Mouse (Mus musculus) limb, embryonic 13.5 days (tissue): ENCODE results near the gene Olfr117. TPM values are rescaled to one million over a fixed set of nuclear protein-coding genes. Genes with fewer than 3 reads are reported as not detected.
"Not testable (repeated sequence)": the region's sequence is repeated elsewhere in the genome, so short reads cannot be mapped to it uniquely, and the experiment has no call there.

Experiments
- ATAC-seq: fragments of 200-750 bp; cut with Nextera tagmentation; 2 replicates; pipeline ENCODE4 v1.8.0; 2017; ENCODE audit warnings: low read depth, moderate number of reproducible peaks, moderate TSS enrichment; ENCODE audit not compliant: low FRiP score
- H3K27ac ChIP-seq: fragments of 300-500 bp; sonication (generic); 2 replicates; pipeline ENCODE4 v1.5.1; 2015; ENCODE audit warnings: inconsistent platforms, mild to moderate bottlenecking, moderate library complexity
- H3K27me3 ChIP-seq: fragments of 300-500 bp; sonication (generic); 2 replicates; pipeline ENCODE4 v1.6.1; 2015; ENCODE audit warnings: mild to moderate bottlenecking, inconsistent platforms
- H3K36me3 ChIP-seq: fragments of 300-500 bp; sonication (generic); 2 replicates; pipeline ENCODE4 v1.6.1; 2015; ENCODE audit warnings: inconsistent platforms, mild to moderate bottlenecking, moderate library complexity
- H3K4me1 ChIP-seq: fragments of 300-500 bp; sonication (generic); 2 replicates; pipeline ENCODE4 v1.6.1; 2015; ENCODE audit warnings: inconsistent platforms
- H3K4me2 ChIP-seq: fragments of 300-500 bp; sonication (generic); replicated peaks from 2 replicates; pipeline ENCODE4 v1.6.1; 2015; ENCODE audit warnings: inconsistent platforms, mild to moderate bottlenecking, moderate library complexity
- H3K4me3 ChIP-seq: fragments of 300-500 bp; sonication (generic); 2 replicates; pipeline ENCODE4 v1.5.1; 2015; ENCODE audit warnings: moderate library complexity, mild to moderate bottlenecking, inconsistent platforms
- H3K9ac ChIP-seq: fragments of 300-500 bp; sonication (generic); 2 replicates; pipeline ENCODE4 v1.6.1; 2015; ENCODE audit warnings: mild to moderate bottlenecking, inconsistent platforms
- H3K9me3 ChIP-seq: fragments of 300-500 bp; sonication (generic); 2 replicates; pipeline ENCODE4 v1.6.1; 2016; ENCODE audit warnings: inconsistent platforms
- WGBS: fragments of 180-500 bp; shearing (Covaris S2); methylation state at CpG from one replicate; pipeline ENCODE4 v1.1.7; 2015; 5-methylcytosine and 5-hydroxymethylcytosine counted together
- polyA plus RNA-seq: library from polyadenylated mRNA; unstranded; fragments of >200 nt; fragmentation: Nextera tagmentation; extraction: Ambion mirVana; gene quantifications from 2 replicates; pipeline ENCODE4 v1.2.1, GENCODE M21; 2015

Olfr117 gene
- not detected in 2 replicates for polyA plus RNA-seq

- Histone ChIP-seq H3K4me1 (no peaks in the 10 kb centered on the region), H3K4me3 (no peak within 1 kb of the TSS), H3K4me2 (no peak within 1 kb of the TSS), H3K9ac (no peak within 1 kb of the TSS), H3K36me3 (no peaks in the 10 kb centered on the region), H3K27me3 (no peaks in the 10 kb centered on the region), H3K27ac (no peak within 1 kb of the TSS), H3K9me3 (no peaks in the 10 kb centered on the region)
- 74% methylated on average over 1 of the region's 1 CpGs for WGBS
- ATAC-seq, result no peak
Measured at GRCm38 (mm10) chr17:37663682-37664081, at the start of gene Olfr117. Olfr117 (minus strand) TSS chr17:37663782.

DNA sequence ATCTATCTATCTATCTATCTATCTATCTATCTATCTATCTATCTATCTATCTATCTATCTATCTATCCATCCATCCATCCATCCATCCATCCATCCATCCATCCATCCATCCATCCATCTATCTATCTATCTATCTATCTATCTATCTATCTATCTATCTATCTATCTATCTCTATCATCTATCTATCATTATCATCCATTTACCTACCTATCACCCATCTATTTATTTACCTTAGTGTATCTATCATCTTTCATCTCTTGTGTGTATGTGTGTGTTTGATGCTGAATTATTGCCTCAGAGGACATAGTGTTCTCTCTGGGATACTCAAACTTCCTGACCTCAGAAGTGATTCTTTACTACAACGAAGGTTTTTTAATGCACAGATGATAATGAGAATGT, 32.7 kb upstream of the Olfr117 start, which contains the start of gene Olfr119:
Olfr119 (plus strand) TSS at position 301 of the 400 bp plus-strand sequence.
- WGBS, result 77% methylated on average over 1 of the region's 1 CpGs
- H3K36me3 ChIP-seq, H3K9ac ChIP-seq, H3K27ac ChIP-seq, H3K9me3 ChIP-seq, H3K4me1 ChIP-seq, H3K27me3 ChIP-seq, H3K4me3 ChIP-seq, ATAC-seq, H3K4me2 ChIP-seq: not testable (repeated sequence)

GRCm38 (mm10) chr17:37666688-37667087, 3.1 kb upstream of the Olfr117 start, which contains the start of gene Olfr118:
Olfr118 (plus strand) TSS chr17:37666988.
- ATAC-seq, result no peak
- Histone ChIP-seq H3K4me1 (no peaks in the 10 kb centered on the region), H3K36me3 (no peaks in the 10 kb centered on the region), H3K9me3 (no peaks in the 10 kb centered on the region), H3K27me3 (no peaks in the 10 kb centered on the region), H3K27ac (no peak within 1 kb of the TSS), H3K9ac (no peak within 1 kb of the TSS), H3K4me2 (no peak within 1 kb of the TSS), H3K4me3 (no peak within 1 kb of the TSS)
- 74% methylated on average over 2 of the region's 2 CpGs for WGBS

GRCm38 (mm10) chr17:37627009-37627408, 36.6 kb downstream of the Olfr117 start, which contains the start of the genes Olfr115 and Olfr116:
Olfr115 (minus strand) TSS chr17:37627109.
Olfr116 (minus strand) TSS chr17:37627199.
- Histone ChIP-seq H3K9ac (no peak within 1 kb of the TSS), H3K36me3 (no peaks in the 10 kb centered on the region), H3K27me3 (no peaks in the 10 kb centered on the region), H3K4me3 (no peak within 1 kb of the TSS), H3K4me1 (no peaks in the 10 kb centered on the region), H3K9me3 (no peaks in the 10 kb centered on the region), H3K4me2 (no peak within 1 kb of the TSS), H3K27ac (no peak within 1 kb of the TSS)
- ATAC-seq, result no peak
- 80% methylated on average over 2 of the region's 2 CpGs for WGBS

Other genes starting within 250 kb of the Olfr117 start
- gene Olfr108, start 218.3 kb downstream of the Olfr117 start, polyA plus RNA-seq, result not detected in 2 replicates
- gene Olfr109, start 204.9 kb downstream of the Olfr117 start, polyA plus RNA-seq, result not detected in 2 replicates
- gene H2-M2, start 180.2 kb downstream of the Olfr117 start, polyA plus RNA-seq, result not detected in 2 replicates
- not detected in 2 replicates for gene Olfr110, start 171.3 kb downstream of the Olfr117 start, polyA plus RNA-seq
- not detected in 2 replicates for gene Olfr111, start 155.8 kb downstream of the Olfr117 start, polyA plus RNA-seq
- not detected in 2 replicates for gene Olfr112, start 94.3 kb downstream of the Olfr117 start, polyA plus RNA-seq
- not detected in 2 replicates for gene Olfr113, start 86.1 kb downstream of the Olfr117 start, polyA plus RNA-seq
- gene Olfr114, start 71.0 kb downstream of the Olfr117 start, polyA plus RNA-seq, result not detected in 2 replicates
- not detected in 2 replicates for gene Olfr115, start 36.7 kb downstream of the Olfr117 start, polyA plus RNA-seq
- gene Olfr116, start 36.6 kb downstream of the Olfr117 start, polyA plus RNA-seq, result not detected in 2 replicates
- gene Olfr118, start 3.2 kb upstream of the Olfr117 start, polyA plus RNA-seq, result not detected in 2 replicates
- not detected in 2 replicates for gene Olfr119, start 32.8 kb upstream of the Olfr117 start, polyA plus RNA-seq
- not detected in 2 replicates for gene Olfr120, start 58.0 kb upstream of the Olfr117 start, polyA plus RNA-seq
- gene Olfr121, start 85.1 kb upstream of the Olfr117 start, polyA plus RNA-seq, result not detected in 2 replicates
- not detected in 2 replicates for gene Olfr122, start 104.8 kb upstream of the Olfr117 start, polyA plus RNA-seq
- not detected in 2 replicates for gene Olfr123, start 129.7 kb upstream of the Olfr117 start, polyA plus RNA-seq
- not detected in 2 replicates for gene Olfr124, start 136.1 kb upstream of the Olfr117 start, polyA plus RNA-seq
- gene Olfr125, start 169.2 kb upstream of the Olfr117 start, polyA plus RNA-seq, result not detected in 2 replicates
- gene Olfr126, start 183.7 kb upstream of the Olfr117 start, polyA plus RNA-seq, result not detected in 2 replicates
- not detected in 2 replicates for gene Olfr127, start 236.7 kb upstream of the Olfr117 start, polyA plus RNA-seq